In the genomic region with DNA sequence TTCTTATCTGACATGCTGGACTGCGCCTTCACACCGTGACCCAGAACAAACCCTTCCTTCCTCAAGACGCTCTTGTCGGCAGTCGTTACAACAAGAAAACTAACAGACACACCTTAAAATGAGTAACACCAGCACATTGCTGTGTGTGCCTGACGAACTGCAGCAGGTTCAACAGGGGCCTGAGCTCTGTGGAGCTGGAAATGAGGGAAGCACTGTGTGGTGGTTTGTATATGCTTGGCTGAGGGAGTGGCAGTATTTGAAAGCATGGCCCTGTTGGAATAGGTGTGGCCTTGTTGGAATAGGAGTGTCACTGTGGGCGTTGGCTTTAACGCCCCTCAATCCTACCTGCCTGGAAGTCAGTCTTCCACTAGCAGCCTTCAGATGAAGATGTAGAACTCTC, we compare ENCODE assay signal across 18 mouse cellular contexts.
"Had no signal": no experiment of that assay in that cellular context is flagged by ENCODE, and none has a peak within 500 bp of the region (broad histone marks: within the 10 kb centered on the region; RNA-seq: fewer than 3 reads in every experiment).

No protein-coding gene starts in this region.

- H3K4me3 ChIP-seq: limb, embryonic 10.5 days; limb, embryonic 13.5 days; liver, embryonic 12.5 days; liver, embryonic 15.5 days; lung, embryonic 15.5 days; midbrain, embryonic 12.5 days; midbrain, embryonic 15.5 days; neural tube, embryonic 12.5 days; neural tube, embryonic 15.5 days had no signal

- DNase-seq: kidney, adult 2 months; kidney, postnatal 25 days; liver; lung, adult 18-20 months; right cerebral cortex, adult 18-20 months; thymus, adult 18-20 months; thymus, postnatal 36 days had no signal

- H3K4me2 ChIP-seq: limb, embryonic 13.5 days; liver, embryonic 12.5 days; liver, embryonic 15.5 days; lung, embryonic 15.5 days; midbrain, embryonic 12.5 days; midbrain, embryonic 15.5 days; neural tube, embryonic 12.5 days; neural tube, embryonic 15.5 days had no signal

- H3K9me3 ChIP-seq: limb, embryonic 10.5 days; liver, embryonic 15.5 days; lung, embryonic 15.5 days; midbrain, embryonic 15.5 days; neural tube, embryonic 15.5 days had no signal

- H3K27me3 ChIP-seq: liver, embryonic 12.5 days; liver, embryonic 15.5 days; lung, embryonic 15.5 days; midbrain, embryonic 12.5 days; midbrain, embryonic 15.5 days; neural tube, embryonic 12.5 days; neural tube, embryonic 15.5 days had no signal

- H3K9ac ChIP-seq: limb, embryonic 13.5 days; liver, embryonic 12.5 days; liver, embryonic 15.5 days; lung, embryonic 15.5 days; midbrain, embryonic 12.5 days; midbrain, embryonic 15.5 days; neural tube, embryonic 12.5 days; neural tube, embryonic 15.5 days had no signal

- ATAC-seq: liver, embryonic 12.5 days; midbrain, embryonic 15.5 days had no signal

- H3K36me3 ChIP-seq: limb, embryonic 10.5 days; limb, embryonic 13.5 days; liver, embryonic 12.5 days; liver, embryonic 15.5 days; lung, embryonic 15.5 days; midbrain, embryonic 12.5 days; midbrain, embryonic 15.5 days; neural tube, embryonic 12.5 days; neural tube, embryonic 15.5 days had no signal

- H3K27ac ChIP-seq: kidney, postnatal 0 days; limb, embryonic 10.5 days; limb, embryonic 13.5 days; liver, embryonic 12.5 days; liver, embryonic 15.5 days; lung, embryonic 15.5 days; macrophage; midbrain, embryonic 12.5 days; midbrain, embryonic 15.5 days; neural tube, embryonic 12.5 days; neural tube, embryonic 15.5 days had no signal

- H3K4me1 ChIP-seq: liver, embryonic 12.5 days; liver, embryonic 15.5 days; midbrain, embryonic 12.5 days; midbrain, embryonic 15.5 days; neural tube, embryonic 12.5 days had no signal
